Mouse (Mus musculus) CH12.LX (cell line): ENCODE data around the gene Tmem126a.

Experiments
- BHLHE40 ChIP-seq: IDR thresholded peaks from 2 replicates; pipeline ENCODE4 v1.6.1; 2011; ENCODE audit warnings: mild to moderate bottlenecking, low read depth, low read length, improper control_type of control experiment
- CTCF ChIP-seq, 2 experiments: IDR thresholded peaks in 1 of 2; conservative IDR thresholded peaks in 1 of 2; 2 replicates each; pipeline ENCODE4 v1.5.1; 2011 to 2012; ENCODE audit warnings: low read depth in 2 of 2, low read length in 2 of 2, improper control_type of control experiment in 1 of 2, inconsistent platforms in 1 of 2, mild to moderate bottlenecking in 1 of 2, moderate library complexity in 1 of 2
- EP300 ChIP-seq: IDR thresholded peaks from 2 replicates; pipeline ENCODE4 v1.6.1; 2011; ENCODE audit warnings: low read length, improper control_type of control experiment
- MXI1 ChIP-seq: IDR thresholded peaks from 2 replicates; pipeline ENCODE4 v1.6.1; 2011; ENCODE audit warnings: mild to moderate bottlenecking, low read depth, low read length, improper control_type of control experiment
- POLR2A ChIP-seq: IDR thresholded peaks from 2 replicates; pipeline ENCODE4 v1.6.1; 2011; ENCODE audit warnings: low read depth, mild to moderate bottlenecking, improper control_type of control experiment, low read length
- POLR2AphosphoS2 ChIP-seq: IDR thresholded peaks from 2 replicates; pipeline ENCODE4 v1.6.1; 2011; ENCODE audit warnings: low read depth, low read length, improper control_type of control experiment
- RAD21 ChIP-seq: IDR thresholded peaks from 2 replicates; pipeline ENCODE4 v1.6.1; 2011; ENCODE audit warnings: low read depth, mild to moderate bottlenecking, low read length, improper control_type of control experiment, moderate library complexity
- TCF12 ChIP-seq: IDR thresholded peaks from 2 replicates; pipeline ENCODE4 v1.6.1; 2014; ENCODE audit warnings: low read depth, mild to moderate bottlenecking, inconsistent platforms, low read length, improper control_type of control experiment
- USF1 ChIP-seq: IDR thresholded peaks from 2 replicates; pipeline ENCODE4 v1.6.1; 2014; ENCODE audit warnings: low read depth, mild to moderate bottlenecking, inconsistent platforms, low read length, improper control_type of control experiment
- USF2 ChIP-seq: conservative IDR thresholded peaks from 2 replicates; pipeline ENCODE4 v1.6.1; 2011; ENCODE audit warnings: low read depth, low read length, improper control_type of control experiment
- ZKSCAN1 ChIP-seq: IDR thresholded peaks from 2 replicates; pipeline ENCODE4 v1.6.1; 2012; ENCODE audit warnings: low read depth, inconsistent platforms, low read length, improper control_type of control experiment, borderline replicate concordance
- ZNF384 ChIP-seq: IDR thresholded peaks from 2 replicates; pipeline ENCODE4 v1.6.1; 2012; ENCODE audit warnings: low read depth, low read length, improper control_type of control experiment, inconsistent platforms

- TF ChIP-seq CTCF (conservative IDR thresholded peaks at IDR 0.05 in 1 of 2, IDR thresholded peaks at IDR 0.05 in 1 of 2; ENCODE audit: low read depth in 2 of 2, low read length in 2 of 2) (no peak), POLR2AphosphoS2 (no peak), USF1 (no peak), ZNF384 (no peak), ZKSCAN1 (no peak), USF2 (no peak), POLR2A (no peak), BHLHE40 (no peak), RAD21 (no peak), EP300 (no peak), MXI1 (0 out of 2 replicates have a peak, but pooled peaks have one; percentile 2), TCF12 (no peak)
These were observed 13.6 kb downstream of the Tmem126a start for GRCm38 (mm10) chr7:90443101-90444091.
